Mouse (Mus musculus) cerebellum, adult 9-11 months (tissue): Measurements from ENCODE around the gene Hspa8.
"Not testable (repeated sequence)": the region's sequence is repeated elsewhere in the genome, so short reads cannot be mapped to it uniquely, and the experiment has no call there.

Experiments
- DNase-seq: peaks from one replicate; pipeline ENCODE4 v3.0.0; 2022

Gene Hspa8

GRCm38 (mm10) chr9:40800675-40801612, at the start of gene Hspa8:
TSS of gene Hspa8 (plus strand) at chr9:40800984.
- peak; percentile 100 for DNase-seq

DNA sequence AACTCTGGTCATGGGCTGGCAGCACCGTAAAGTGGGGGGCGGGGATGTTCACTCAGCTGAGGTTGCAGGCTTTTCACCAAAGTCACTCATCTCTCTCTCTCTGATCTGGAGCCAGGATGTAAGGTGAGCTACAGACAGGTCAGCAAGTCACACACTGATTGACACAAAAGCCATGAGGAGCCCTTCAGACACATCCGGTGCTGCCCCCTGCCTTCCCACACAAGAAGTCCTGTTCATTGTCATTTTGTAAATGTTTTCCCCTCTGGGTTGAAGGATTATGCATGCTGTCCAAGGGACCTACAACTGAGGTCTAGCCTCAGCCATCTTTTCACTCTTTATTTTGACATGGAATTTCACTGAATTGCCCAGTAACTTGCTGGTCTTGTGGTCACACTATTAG, 49.0 kb upstream of the Hspa8 start:
- no peak for DNase-seq

GRCm38 (mm10) chr9:40756401-40756800, 44.4 kb upstream of the Hspa8 start:
- peak; percentile 63 for DNase-seq

GRCm38 (mm10) chr9:40757105-40757626, 43.6 kb upstream of the Hspa8 start:
- peak; percentile 85 for DNase-seq

DNA sequence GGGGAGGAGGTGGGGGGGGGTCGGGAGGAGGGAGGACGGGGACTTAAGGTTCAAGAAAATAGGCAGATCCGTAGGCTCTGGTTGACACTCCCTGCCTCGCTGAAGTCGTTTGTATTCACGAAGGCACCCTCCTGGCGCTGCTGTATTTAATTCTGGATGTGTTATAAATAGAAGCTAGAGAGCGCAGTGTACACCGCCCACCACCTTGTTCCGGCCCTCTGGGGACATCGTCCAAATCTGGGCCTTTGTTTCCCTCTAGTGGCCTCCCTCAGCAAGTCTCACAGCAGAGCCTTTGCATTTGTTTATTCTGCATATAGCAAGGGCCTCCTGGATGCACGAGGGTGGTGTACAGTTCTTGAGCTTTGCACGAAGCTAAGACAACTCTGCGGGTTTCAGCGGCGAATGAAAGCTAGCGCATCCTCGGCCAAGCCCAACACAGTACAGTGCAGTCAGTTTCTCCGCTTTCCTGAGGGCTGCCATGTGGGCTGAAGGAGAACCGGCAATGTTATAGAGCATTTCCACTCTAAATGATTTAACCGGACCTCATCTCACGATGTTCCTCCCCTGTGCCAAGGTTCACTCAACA, 43.0 kb upstream of the Hspa8 start:
- DNase-seq, result peak; percentile 88

GRCm38 (mm10) chr9:40762354-40762753, 38.4 kb upstream of the Hspa8 start:
- no peak for DNase-seq

GRCm38 (mm10) chr9:40764887-40765580, 35.8 kb upstream of the Hspa8 start:
- DNase-seq, result no peak

DNA sequence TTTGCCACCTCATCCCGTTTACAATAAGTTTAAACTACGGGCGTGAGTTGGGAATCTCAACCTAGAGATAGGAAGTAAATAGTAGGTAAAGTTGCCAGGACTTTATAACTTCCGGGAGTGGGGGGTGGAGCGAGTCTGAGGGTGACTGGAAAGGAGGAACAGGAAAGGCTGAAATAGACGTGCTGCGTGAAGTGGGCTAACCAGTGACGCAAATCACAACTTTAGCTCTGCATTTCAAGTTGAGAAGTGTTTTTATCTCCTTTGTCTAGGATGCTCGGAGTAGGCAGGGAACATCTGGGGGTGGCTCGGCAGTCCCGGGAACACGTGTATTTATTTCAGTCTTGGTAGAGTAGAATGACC, 35.2 kb upstream of the Hspa8 start:
- DNase-seq, result no peak

GRCm38 (mm10) chr9:40766058-40766605, 34.7 kb upstream of the Hspa8 start:
- DNase-seq, result no peak

DNA sequence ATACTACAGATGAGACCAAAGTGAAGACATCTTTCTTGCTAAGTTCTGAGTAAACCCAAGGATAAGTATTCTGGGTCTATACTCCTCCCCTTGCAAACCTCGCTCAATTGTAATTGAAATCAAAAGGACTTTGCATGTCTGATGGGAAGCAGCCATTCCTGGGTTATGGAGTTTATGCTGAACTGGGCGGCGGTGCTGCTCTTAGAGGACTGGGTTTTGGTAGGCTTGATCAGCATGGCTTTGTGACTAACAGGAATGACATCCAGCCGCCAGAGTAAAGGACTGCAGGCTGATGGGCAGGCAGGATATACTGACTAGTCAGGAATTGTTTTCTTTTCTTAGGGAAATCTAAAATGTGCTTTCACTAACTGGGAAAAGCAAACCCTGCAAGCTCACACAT, 32.8 kb upstream of the Hspa8 start:
- no peak for DNase-seq

- peak; percentile 92 for DNase-seq
Measured at GRCm38 (mm10) chr9:40772246-40772645, 28.5 kb upstream of the Hspa8 start.

GRCm38 (mm10) chr9:40773142-40773541, 27.6 kb upstream of the Hspa8 start:
- not testable (repeated sequence) for DNase-seq

DNA sequence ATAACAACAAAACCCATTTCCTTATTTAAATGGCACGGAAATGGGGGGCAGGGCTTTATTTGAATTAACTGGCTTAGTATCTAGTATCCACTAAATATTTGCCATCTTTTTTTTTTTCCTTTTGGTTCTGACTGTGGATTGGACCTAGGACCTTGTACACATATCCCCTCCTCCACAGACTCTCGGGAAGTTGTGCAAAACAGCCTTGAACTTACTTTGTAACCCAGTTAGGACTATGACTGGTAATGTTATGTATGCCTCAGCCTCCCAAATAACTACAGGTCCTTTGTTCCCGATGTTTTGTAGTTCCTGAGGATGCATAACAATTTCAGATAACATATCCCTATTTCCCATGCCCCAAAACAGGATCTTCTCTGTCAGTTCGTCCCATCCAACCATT, 26.9 kb upstream of the Hspa8 start:
- no peak for DNase-seq

- no peak for DNase-seq
Measured at GRCm38 (mm10) chr9:40776044-40776443, 24.7 kb upstream of the Hspa8 start.

GRCm38 (mm10) chr9:40776459-40777248, 24.1 kb upstream of the Hspa8 start:
- no peak for DNase-seq

DNA sequence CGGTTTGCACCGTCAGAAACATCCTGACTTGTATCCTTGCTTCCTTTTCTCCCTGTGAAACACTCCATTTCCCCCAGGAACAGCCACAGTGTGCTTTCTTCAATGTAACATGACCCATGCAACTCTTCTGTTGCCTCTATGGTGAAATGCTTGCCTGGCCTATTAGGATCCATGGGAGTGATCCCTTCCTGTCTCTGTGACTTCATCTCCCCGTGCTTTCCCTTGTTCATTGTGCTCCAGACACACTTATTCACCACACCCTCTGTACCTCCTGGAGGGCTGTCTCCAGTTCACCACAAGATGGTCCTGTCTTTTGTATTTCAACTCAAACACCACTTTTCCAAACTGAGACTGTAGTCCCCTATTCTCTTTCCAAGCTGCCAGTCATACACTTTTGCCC, 20.7 kb upstream of the Hspa8 start:
- no peak for DNase-seq

- DNase-seq, result no peak
Measured at GRCm38 (mm10) chr9:40780892-40781725, 19.7 kb upstream of the Hspa8 start.

DNA sequence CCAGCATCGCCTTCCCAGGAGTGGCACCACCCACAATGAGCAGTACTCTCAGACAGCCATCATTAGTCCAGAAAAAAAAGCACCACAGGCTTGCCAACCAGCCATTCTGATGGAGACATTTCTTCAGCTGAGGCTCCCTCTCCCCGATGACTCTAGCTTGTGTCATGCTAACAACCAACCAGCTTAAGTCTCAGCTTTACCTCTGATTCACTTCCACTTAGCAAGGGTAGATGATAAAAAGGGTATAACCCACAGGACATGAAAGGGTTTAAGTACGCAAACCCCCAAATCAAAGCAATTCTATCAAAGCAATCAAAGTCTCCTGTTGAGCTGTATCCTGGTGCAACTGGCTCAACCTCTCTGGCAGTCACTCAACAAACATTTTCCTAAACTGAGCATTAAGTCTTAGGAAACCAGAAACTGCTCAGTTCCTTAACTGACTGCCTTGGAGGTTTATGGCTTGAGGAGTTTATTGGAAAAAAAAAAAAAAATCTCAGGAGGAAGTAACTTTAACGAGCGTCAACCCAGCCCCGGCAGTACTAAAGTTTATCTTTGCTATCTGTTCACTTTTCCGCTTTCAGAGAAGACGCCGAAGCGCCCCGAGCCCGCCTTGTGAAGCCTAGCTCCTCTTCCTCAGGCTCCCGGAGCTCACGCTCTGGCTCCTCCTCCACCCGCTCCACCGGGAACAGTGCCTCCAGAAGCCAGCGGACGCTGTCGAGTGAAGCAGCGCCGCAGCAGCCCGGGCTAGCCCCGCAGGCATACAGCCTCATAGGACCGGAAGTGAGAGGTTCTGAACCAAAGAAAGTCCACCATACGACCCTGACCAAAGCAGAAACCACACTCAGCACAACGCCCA, 18.8 kb upstream of the Hspa8 start:
- DNase-seq, result no peak

DNA sequence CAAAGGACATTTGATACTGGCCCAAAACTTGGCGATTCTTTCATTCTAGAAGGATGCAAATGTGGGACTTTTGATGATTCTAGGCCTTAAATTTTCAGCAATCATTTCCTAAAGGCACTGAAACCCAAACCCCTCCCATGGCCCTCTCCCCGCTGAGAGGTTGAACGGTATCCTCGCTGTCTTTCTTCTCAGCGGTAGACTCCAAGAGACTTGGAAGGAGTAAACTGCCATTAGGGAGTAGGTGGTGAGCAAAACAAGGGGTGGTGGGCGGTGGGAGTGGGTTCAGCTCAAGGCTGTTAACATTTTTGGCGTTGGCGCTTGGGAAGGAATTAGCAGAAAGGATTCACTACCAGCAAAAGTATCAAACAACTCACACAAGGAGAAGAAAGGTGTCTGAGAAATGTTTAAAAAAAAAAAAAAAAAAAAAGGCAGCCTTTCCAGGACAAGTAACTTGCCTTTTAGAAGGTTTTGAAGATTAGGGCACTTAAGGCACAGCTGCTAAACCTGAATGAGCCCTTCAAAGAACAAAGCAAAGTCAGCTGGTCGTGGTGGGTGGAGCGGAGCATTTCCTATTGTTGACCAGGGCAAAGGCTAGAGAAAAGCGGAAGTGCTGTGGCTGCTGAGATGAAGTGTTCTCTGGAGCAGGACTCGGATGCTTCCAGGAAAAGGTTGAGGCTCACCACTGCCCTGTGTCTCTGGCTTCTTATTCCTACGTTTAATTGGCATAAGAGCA, 17.0 kb upstream of the Hspa8 start:
- no peak for DNase-seq
